Mouse (Mus musculus): ENCODE measurements around the gene Rbfox1. TPM values are rescaled to one million over a fixed set of nuclear protein-coding genes. Genes with fewer than 3 reads are reported as not detected.
A peak's percentile ranks its signal among the peaks of the same experiment; 100 is the strongest.

The Rbfox1 gene
- polyA plus RNA-seq, 1 experiment: 98.9 TPM

- no peak for TF ChIP-seq POLR2A (IDR thresholded peaks at IDR 0.05; ENCODE audit: borderline replicate concordance, extremely low read depth, insufficient read depth, insufficient read length, poor library complexity, severe bottlenecking)
- TF ChIP-seq CTCF (IDR thresholded peaks at IDR 0.05; ENCODE audit: borderline replicate concordance, extremely low read depth, insufficient read depth, insufficient read length): no peak
- no peak for DNase-seq (ENCODE audit: low read depth)
Measured at GRCm38 (mm10) chr16:6139432-6139831, 254.3 kb downstream of the Rbfox1 start.

GRCm38 (mm10) chr16:6147957-6148356 is 262.8 kb downstream of the Rbfox1 start:
- peak; percentile 21 for DNase-seq (ENCODE audit: low read depth)

DNA sequence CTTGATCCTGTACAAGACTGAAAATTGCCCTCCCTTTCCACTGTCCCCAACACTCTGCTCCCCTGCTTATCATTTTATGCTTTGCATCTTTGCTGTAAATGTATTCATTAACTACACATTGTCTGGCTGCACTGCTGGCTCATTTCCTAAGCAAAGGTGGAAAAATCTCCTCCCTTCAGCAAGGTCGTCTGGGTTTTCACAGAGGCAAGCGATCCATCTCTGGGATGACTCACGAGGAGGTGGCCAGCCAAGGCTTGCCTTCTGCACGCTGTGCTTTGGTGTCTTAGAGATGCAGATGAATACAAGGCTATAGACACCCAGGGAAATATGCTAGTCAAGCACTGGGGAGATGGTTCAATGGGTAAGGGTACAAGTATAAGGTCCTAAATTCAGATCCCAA is 264.2 kb downstream of the Rbfox1 start:
- TF ChIP-seq CTCF (IDR thresholded peaks at IDR 0.05; ENCODE audit: borderline replicate concordance, extremely low read depth, insufficient read depth, insufficient read length) (no peak), POLR2A (IDR thresholded peaks at IDR 0.05; ENCODE audit: borderline replicate concordance, extremely low read depth, insufficient read depth, insufficient read length, poor library complexity, severe bottlenecking) (no peak)
- no peak for DNase-seq (ENCODE audit: low read depth)

More at GRCm38 (mm10) chr16:6147957-6148356, 262.8 kb downstream of the Rbfox1 start:
- TF ChIP-seq CTCF (IDR thresholded peaks at IDR 0.05; ENCODE audit: borderline replicate concordance, extremely low read depth, insufficient read depth, insufficient read length) (no peak), POLR2A (IDR thresholded peaks at IDR 0.05; ENCODE audit: borderline replicate concordance, extremely low read depth, insufficient read depth, insufficient read length, poor library complexity, severe bottlenecking) (no peak)

- DNase-seq (ENCODE audit: low read depth): no peak
- TF ChIP-seq CTCF (IDR thresholded peaks at IDR 0.05; ENCODE audit: borderline replicate concordance, extremely low read depth, insufficient read depth, insufficient read length) (no peak), POLR2A (IDR thresholded peaks at IDR 0.05; ENCODE audit: borderline replicate concordance, extremely low read depth, insufficient read depth, insufficient read length, poor library complexity, severe bottlenecking) (no peak)
Measured at GRCm38 (mm10) chr16:6155556-6155955, 270.4 kb downstream of the Rbfox1 start.

- peak; percentile 16 for DNase-seq (ENCODE audit: low read depth)
- TF ChIP-seq CTCF (IDR thresholded peaks at IDR 0.05; ENCODE audit: borderline replicate concordance, extremely low read depth, insufficient read depth, insufficient read length): no peak
- no peak for TF ChIP-seq POLR2A (IDR thresholded peaks at IDR 0.05; ENCODE audit: borderline replicate concordance, extremely low read depth, insufficient read depth, insufficient read length, poor library complexity, severe bottlenecking)
Measured at GRCm38 (mm10) chr16:6164476-6164875, 279.3 kb downstream of the Rbfox1 start.

DNA sequence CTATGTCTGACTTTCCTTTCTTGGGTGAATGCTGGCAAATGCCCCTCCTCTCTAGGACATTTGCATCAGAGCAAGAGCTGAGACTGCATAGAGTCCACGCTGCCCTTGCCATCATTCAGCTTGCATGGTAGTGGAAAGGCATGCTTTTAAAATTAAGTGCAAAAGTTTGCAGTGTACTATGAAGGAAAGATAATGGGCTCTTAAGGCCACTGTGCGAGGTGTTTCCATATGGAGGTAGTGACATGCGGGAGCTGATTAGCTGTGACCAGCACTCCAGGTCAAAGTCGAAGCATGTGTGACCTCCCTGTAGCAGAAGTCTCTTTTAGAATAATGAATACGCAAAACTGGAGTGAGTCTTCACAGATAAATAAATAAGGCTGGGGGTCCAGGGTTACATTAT is 284.2 kb downstream of the Rbfox1 start:
- no peak for TF ChIP-seq POLR2A (IDR thresholded peaks at IDR 0.05; ENCODE audit: borderline replicate concordance, extremely low read depth, insufficient read depth, insufficient read length, poor library complexity, severe bottlenecking)
- TF ChIP-seq CTCF (IDR thresholded peaks at IDR 0.05; ENCODE audit: borderline replicate concordance, extremely low read depth, insufficient read depth, insufficient read length): no peak
- DNase-seq (ENCODE audit: low read depth): no peak

GRCm38 (mm10) chr16:6180819-6181218 is 295.7 kb downstream of the Rbfox1 start:
- TF ChIP-seq CTCF (IDR thresholded peaks at IDR 0.05; ENCODE audit: borderline replicate concordance, extremely low read depth, insufficient read depth, insufficient read length) (no peak), POLR2A (IDR thresholded peaks at IDR 0.05; ENCODE audit: borderline replicate concordance, extremely low read depth, insufficient read depth, insufficient read length, poor library complexity, severe bottlenecking) (no peak)
- no peak for DNase-seq (ENCODE audit: low read depth)

- DNase-seq (ENCODE audit: low read depth): no peak
- TF ChIP-seq POLR2A (IDR thresholded peaks at IDR 0.05; ENCODE audit: borderline replicate concordance, extremely low read depth, insufficient read depth, insufficient read length, poor library complexity, severe bottlenecking) (no peak), CTCF (IDR thresholded peaks at IDR 0.05; ENCODE audit: borderline replicate concordance, extremely low read depth, insufficient read depth, insufficient read length) (no peak)
Measured at GRCm38 (mm10) chr16:6182329-6182728, 297.2 kb downstream of the Rbfox1 start.

- DNase-seq (ENCODE audit: low read depth): no peak
Measured at GRCm38 (mm10) chr16:6192358-6192757, 307.2 kb downstream of the Rbfox1 start.

GRCm38 (mm10) chr16:6206431-6206830 is 321.3 kb downstream of the Rbfox1 start:
- no peak for TF ChIP-seq POLR2A (IDR thresholded peaks at IDR 0.05; ENCODE audit: borderline replicate concordance, extremely low read depth, insufficient read depth, insufficient read length, poor library complexity, severe bottlenecking)
- TF ChIP-seq CTCF (IDR thresholded peaks at IDR 0.05; ENCODE audit: borderline replicate concordance, extremely low read depth, insufficient read depth, insufficient read length): no peak

More at GRCm38 (mm10) chr16:6192358-6192757, 307.2 kb downstream of the Rbfox1 start:
- TF ChIP-seq POLR2A (IDR thresholded peaks at IDR 0.05; ENCODE audit: borderline replicate concordance, extremely low read depth, insufficient read depth, insufficient read length, poor library complexity, severe bottlenecking) (no peak), CTCF (IDR thresholded peaks at IDR 0.05; ENCODE audit: borderline replicate concordance, extremely low read depth, insufficient read depth, insufficient read length) (no peak)

DNA sequence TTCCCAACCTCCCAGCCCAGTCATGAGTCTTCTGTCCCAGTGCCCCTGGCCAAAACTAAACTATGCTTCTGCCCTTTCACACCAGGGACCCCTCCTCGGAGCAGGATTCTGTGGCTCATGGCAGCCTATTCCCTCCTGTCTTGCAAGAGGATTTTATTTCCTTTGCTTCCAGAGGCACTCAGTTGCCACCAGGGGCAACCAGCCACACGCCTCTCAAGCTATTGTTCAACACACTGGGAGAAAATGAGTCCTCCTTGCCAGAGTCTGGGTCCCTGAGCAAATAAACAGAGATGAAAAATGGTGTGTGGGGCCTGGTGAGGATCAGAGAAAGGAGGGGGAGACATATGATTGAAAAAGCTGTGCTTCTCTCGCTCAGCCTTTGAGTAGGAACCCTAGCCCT is 327.8 kb downstream of the Rbfox1 start:
- TF ChIP-seq CTCF (IDR thresholded peaks at IDR 0.05; ENCODE audit: borderline replicate concordance, extremely low read depth, insufficient read depth, insufficient read length) (peak; percentile 34; the same call in 1 of the 2 replicates), POLR2A (IDR thresholded peaks at IDR 0.05; ENCODE audit: borderline replicate concordance, extremely low read depth, insufficient read depth, insufficient read length, poor library complexity, severe bottlenecking) (no peak)

More at GRCm38 (mm10) chr16:6206431-6206830, 321.3 kb downstream of the Rbfox1 start:
- DNase-seq (ENCODE audit: low read depth): no peak

DNA sequence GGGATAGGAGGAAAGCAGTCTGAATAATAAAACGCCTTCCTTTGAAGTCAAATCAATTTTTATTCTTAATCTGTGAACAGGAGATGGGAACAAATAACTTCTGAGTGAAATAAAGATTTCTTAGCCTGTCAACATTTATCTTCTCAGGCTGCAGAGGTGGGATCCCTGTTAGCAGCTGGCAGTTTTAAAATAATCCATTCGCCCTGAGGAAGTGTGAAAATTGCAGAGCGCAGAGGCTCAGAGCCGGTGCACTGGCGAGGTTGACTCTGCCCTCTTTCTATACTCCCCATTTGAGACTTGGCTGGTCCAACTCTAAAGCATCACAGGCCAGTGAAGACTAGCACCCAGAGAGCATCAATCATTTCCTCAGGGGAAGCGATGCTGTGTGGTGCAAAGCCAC is 342.3 kb downstream of the Rbfox1 start:
- no peak for TF ChIP-seq POLR2A (IDR thresholded peaks at IDR 0.05; ENCODE audit: borderline replicate concordance, extremely low read depth, insufficient read depth, insufficient read length, poor library complexity, severe bottlenecking)
- no peak for TF ChIP-seq CTCF (IDR thresholded peaks at IDR 0.05; ENCODE audit: borderline replicate concordance, extremely low read depth, insufficient read depth, insufficient read length)
- DNase-seq (ENCODE audit: low read depth): peak; percentile 34

More for the DNA sequence above, 327.8 kb downstream of the Rbfox1 start:
- peak; percentile 62 for DNase-seq (ENCODE audit: low read depth)

Measured in brain, embryonic 14.5 days (tissue).